Mouse (Mus musculus): ENCODE results near the gene Phka1. TPM values are rescaled to one million over a fixed set of nuclear protein-coding genes. Genes with fewer than 3 reads are reported as not detected.

Phka1 gene
- polyA plus RNA-seq (2014; fragmentation: Illumina TruSeq; extraction: RNeasy Lipid Tissue Mini Kit (QIAGEN cat#74804); ENCODE audit: low read depth, low replicate concordance), result 19.1 TPM

DNA sequence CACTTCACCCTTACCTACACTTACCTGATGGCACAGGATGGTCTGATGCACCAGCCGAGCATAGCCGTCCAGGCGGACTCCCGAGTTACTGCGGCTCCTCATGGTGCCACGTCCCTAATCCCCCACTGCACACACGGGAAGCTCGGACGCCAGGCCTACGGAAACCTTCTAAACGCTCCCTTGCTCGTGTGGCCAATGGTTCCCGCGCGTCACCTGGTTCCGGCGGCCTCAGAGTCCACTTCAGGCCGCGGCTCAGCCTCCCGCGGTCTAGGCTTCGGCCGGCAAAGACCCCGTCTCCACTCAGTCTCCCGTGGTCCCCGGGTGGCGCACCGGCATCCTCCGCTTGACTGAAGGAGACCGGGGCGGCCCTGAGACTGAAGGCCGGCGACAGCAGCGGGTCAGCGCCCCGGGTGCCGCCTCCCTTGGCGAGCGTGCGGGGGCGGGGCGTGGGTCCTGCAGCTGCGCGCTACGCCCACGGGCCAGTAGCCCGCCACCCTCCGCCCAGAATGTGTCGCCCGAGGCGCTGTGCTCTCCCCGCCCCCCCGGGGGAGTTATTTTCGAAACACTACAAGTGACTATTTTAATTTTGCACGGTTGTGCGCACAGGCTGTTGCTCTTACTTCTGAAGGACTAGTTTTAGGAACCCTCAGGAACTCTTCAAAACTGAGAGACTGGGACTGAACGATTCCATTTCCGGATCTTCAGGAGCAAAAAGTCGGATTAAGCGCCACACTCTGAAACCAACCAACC lies at the start of gene Phka1:
Gene Phka1 (minus strand): TSS at position 424 of the 750 bp plus-strand sequence.

DNA sequence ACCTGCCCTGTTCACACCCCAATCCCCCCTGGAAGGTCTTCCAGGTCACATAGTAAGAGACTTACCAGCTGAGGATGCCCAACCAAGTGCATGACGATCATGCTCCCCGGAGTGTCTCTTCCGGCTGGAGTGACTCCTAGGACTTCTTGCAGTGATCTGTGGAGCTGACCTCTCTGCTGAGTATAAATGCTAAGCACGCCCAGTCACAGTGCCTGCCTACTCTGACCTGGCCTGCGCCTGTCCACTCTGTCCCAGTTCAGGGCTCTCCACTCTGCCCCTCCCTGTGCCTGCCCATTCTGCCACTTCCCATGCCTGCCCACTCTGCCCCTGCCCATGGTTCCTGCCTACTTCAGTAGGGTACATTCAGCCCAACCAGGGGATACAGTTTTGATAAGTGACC lies 42.8 kb upstream of the Phka1 start, which contains the start of gene Gm3880:
Gene Gm3880 (minus strand): TSS at position 101 of the 400 bp plus-strand sequence.

DNA sequence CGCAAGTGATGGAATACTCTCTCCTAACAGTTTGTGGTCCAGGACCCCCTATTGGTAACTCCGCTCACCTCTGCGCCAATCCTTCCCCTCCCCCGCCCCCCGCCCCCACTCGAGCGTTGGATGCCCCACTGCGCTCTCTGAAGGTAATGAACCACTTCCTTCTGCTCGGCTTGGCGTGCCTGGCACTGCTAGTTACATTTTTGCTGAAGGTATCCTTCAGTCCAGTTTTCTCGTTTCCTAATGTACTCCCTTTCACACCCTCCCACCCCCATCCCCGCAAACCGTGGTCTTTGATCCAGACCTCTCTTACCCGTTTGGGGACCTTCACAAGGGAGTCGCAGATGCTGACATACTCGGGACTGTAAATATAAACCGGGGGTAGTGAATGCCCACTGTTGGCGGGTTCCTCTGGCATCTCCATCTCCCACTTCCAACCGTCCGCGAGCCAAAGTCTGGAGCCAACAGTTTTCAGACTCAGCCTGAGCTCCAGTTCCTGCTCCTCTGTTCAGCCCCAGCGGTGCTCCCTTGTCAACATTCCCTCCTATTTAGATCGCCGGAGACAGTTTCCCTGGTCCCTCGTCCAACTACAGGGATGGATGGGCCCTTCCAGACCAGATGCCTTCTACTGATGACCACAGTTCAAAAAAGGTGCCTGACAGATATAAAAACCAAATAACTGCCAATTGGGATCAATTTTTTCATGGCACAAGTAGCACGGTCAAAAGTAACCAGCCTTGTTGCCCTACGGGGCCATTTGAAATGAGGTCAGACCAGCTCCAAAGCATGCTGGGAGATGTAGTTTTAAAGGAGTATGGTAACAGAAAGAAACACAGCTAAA lies 139.2 kb downstream of the Phka1 start, which contains the start of gene Hdac8:
Gene Hdac8 (minus strand): TSS at position 716 of the 838 bp plus-strand sequence.

Other genes with a start within 250 kb of the Phka1 start
- 9.2 TPM for gene Hdac8, start 138.9 kb downstream of the Phka1 start, polyA plus RNA-seq (2014; fragmentation: Illumina TruSeq; extraction: RNeasy Lipid Tissue Mini Kit (QIAGEN cat#74804); ENCODE audit: low read depth, low replicate concordance)
- gene Gm3880, start 42.7 kb upstream of the Phka1 start, polyA plus RNA-seq (2014; fragmentation: Illumina TruSeq; extraction: RNeasy Lipid Tissue Mini Kit (QIAGEN cat#74804); ENCODE audit: low read depth, low replicate concordance), result not detected
- gene Gm9112, start 63.4 kb upstream of the Phka1 start, polyA plus RNA-seq (2014; fragmentation: Illumina TruSeq; extraction: RNeasy Lipid Tissue Mini Kit (QIAGEN cat#74804); ENCODE audit: low read depth, low replicate concordance), result not detected
- not detected for gene Dmrtc1b, start 63.6 kb upstream of the Phka1 start, polyA plus RNA-seq (2014; fragmentation: Illumina TruSeq; extraction: RNeasy Lipid Tissue Mini Kit (QIAGEN cat#74804); ENCODE audit: low read depth, low replicate concordance)
- gene Dmrtc1c1, start 158.7 kb upstream of the Phka1 start, polyA plus RNA-seq (2014; fragmentation: Illumina TruSeq; extraction: RNeasy Lipid Tissue Mini Kit (QIAGEN cat#74804); ENCODE audit: low read depth, low replicate concordance), result not detected
- gene Dmrtc1c2, start 210.4 kb upstream of the Phka1 start, polyA plus RNA-seq (2014; fragmentation: Illumina TruSeq; extraction: RNeasy Lipid Tissue Mini Kit (QIAGEN cat#74804); ENCODE audit: low read depth, low replicate concordance), result not detected
- gene 1700031F05Rik, start 223.7 kb upstream of the Phka1 start, polyA plus RNA-seq (2014; fragmentation: Illumina TruSeq; extraction: RNeasy Lipid Tissue Mini Kit (QIAGEN cat#74804); ENCODE audit: low read depth, low replicate concordance), result not detected

All from adrenal gland, adult 10 weeks (tissue).